13 mouse cellular contexts compared by ENCODE assay signal in genomic region chr16:34331630-34332029, GRCm38 (mm10).
A peak's percentile ranks its signal among the peaks of the same experiment; 100 is the strongest.
DNase-seq lines count a peak whose midpoint lies in the region; ATAC-seq and TF ChIP-seq lines count a peak whose summit lies in the region.
"Had no signal": no experiment of that assay in that cellular context is flagged by ENCODE, and none has a peak within 500 bp of the region (broad histone marks: within the 10 kb centered on the region; RNA-seq: fewer than 3 reads in every experiment).

No protein-coding gene starts in this region.

- no peak overlapping the region for H3K9ac ChIP-seq in kidney, postnatal 0 days (ENCODE audit: low read depth, low read length)
- H3K9ac ChIP-seq in embryonic facial prominence, embryonic 15.5 days, result no peak overlapping the region
- H3K9ac ChIP-seq in heart, postnatal 0 days (replicated peaks; ENCODE audit: low read depth, low read length), result no peak overlapping the region
- no peak overlapping the region for H3K9ac ChIP-seq in intestine, postnatal 0 days (ENCODE audit: low read depth, low read length)
- no peak overlapping the region for H3K9ac ChIP-seq in midbrain, embryonic 15.5 days

- H3K27me3 ChIP-seq in kidney, postnatal 0 days (ENCODE audit: insufficient read depth, low read length), result no peaks in the 10 kb centered on the region
- no peaks in the 10 kb centered on the region for H3K27me3 ChIP-seq in embryonic facial prominence, embryonic 15.5 days
- no peaks in the 10 kb centered on the region for H3K27me3 ChIP-seq in heart, postnatal 0 days (ENCODE audit: control insufficient read depth, insufficient read depth, low read length)
- no peaks in the 10 kb centered on the region for H3K27me3 ChIP-seq in intestine, postnatal 0 days (replicated peaks; ENCODE audit: control insufficient read depth, insufficient read depth, low read length)
- H3K27me3 ChIP-seq in midbrain, embryonic 15.5 days (replicated peaks), result no peaks in the 10 kb centered on the region

- no peak overlapping the region for H3K4me2 ChIP-seq in kidney, postnatal 0 days (ENCODE audit: low read length)
- no peak overlapping the region for H3K4me2 ChIP-seq in embryonic facial prominence, embryonic 15.5 days (replicated peaks)
- H3K4me2 ChIP-seq in heart, postnatal 0 days (ENCODE audit: low read depth, low read length), result no peak overlapping the region
- H3K4me2 ChIP-seq in intestine, postnatal 0 days (replicated peaks; ENCODE audit: low read depth), result no peak overlapping the region
- no peak overlapping the region for H3K4me2 ChIP-seq in midbrain, embryonic 15.5 days

- H3K36me3 ChIP-seq in kidney, postnatal 0 days (ENCODE audit: insufficient read depth, low read length), result no peaks in the 10 kb centered on the region
- H3K36me3 ChIP-seq in embryonic facial prominence, embryonic 15.5 days, result no peaks in the 10 kb centered on the region
- H3K36me3 ChIP-seq in heart, postnatal 0 days (replicated peaks; ENCODE audit: control insufficient read depth, insufficient read depth, low read length), result no peaks in the 10 kb centered on the region
- no peaks in the 10 kb centered on the region for H3K36me3 ChIP-seq in intestine, postnatal 0 days (ENCODE audit: control insufficient read depth, insufficient read depth)
- H3K36me3 ChIP-seq in midbrain, embryonic 15.5 days (replicated peaks), result no peaks in the 10 kb centered on the region

- no peak overlapping the region for H3K27ac ChIP-seq in kidney, postnatal 0 days
- no peak overlapping the region for H3K27ac ChIP-seq in embryonic facial prominence, embryonic 15.5 days (replicated peaks)
- peak overlapping the region; percentile 54 for H3K27ac ChIP-seq in heart, postnatal 0 days (ENCODE audit: low read depth)
- no peak overlapping the region for H3K27ac ChIP-seq in intestine, postnatal 0 days (ENCODE audit: low read depth, low read length)
- no peak overlapping the region for H3K27ac ChIP-seq in midbrain, embryonic 15.5 days

- no peak overlapping the region for H3K4me3 ChIP-seq in kidney, postnatal 0 days (replicated peaks; ENCODE audit: low read depth, low read length)
- no peak overlapping the region for H3K4me3 ChIP-seq in embryonic facial prominence, embryonic 15.5 days (replicated peaks)
- no peak overlapping the region for H3K4me3 ChIP-seq in heart, postnatal 0 days (ENCODE audit: low read depth, low read length)
- no peak overlapping the region for H3K4me3 ChIP-seq in intestine, postnatal 0 days (ENCODE audit: low read depth, low read length)
- H3K4me3 ChIP-seq in midbrain, embryonic 15.5 days, result no peak overlapping the region

- ATAC-seq in kidney, postnatal 0 days (replicated peaks; ENCODE audit: low FRiP score, low read depth), result 0 out of 2 replicates have a peak, but pooled peaks have one; percentile 43
- peak; percentile 73 for ATAC-seq in embryonic facial prominence, embryonic 15.5 days (ENCODE audit: insufficient number of reproducible peaks, low FRiP score, low TSS enrichment, low read depth)
- ATAC-seq in heart, postnatal 0 days (ENCODE audit: insufficient read depth, low read depth), result peak; percentile 87
- ATAC-seq in intestine, postnatal 0 days, result no peak
- no peak for ATAC-seq in midbrain, embryonic 15.5 days (replicated peaks)
- ATAC-seq: activated CD4-positive, CD25-positive, alpha-beta regulatory T cell, adult 4 months; inflammation-experienced regulatory T-cells, adult 6 months had no signal

- H3K4me1 ChIP-seq in kidney, postnatal 0 days (replicated peaks; ENCODE audit: insufficient read depth, low read length), result 0 out of 2 replicates have a peak, but pooled peaks cover 4% of the 10 kb centered on the region
- H3K4me1 ChIP-seq in embryonic facial prominence, embryonic 15.5 days, result peaks cover 15% of the 10 kb centered on the region
- H3K4me1 ChIP-seq in heart, postnatal 0 days (ENCODE audit: control insufficient read depth, insufficient read depth), result peaks cover 35% of the 10 kb centered on the region
- no peaks in the 10 kb centered on the region for H3K4me1 ChIP-seq in intestine, postnatal 0 days (replicated peaks; ENCODE audit: control insufficient read depth, insufficient read depth, low read length)
- peaks cover 37% of the 10 kb centered on the region for H3K4me1 ChIP-seq in midbrain, embryonic 15.5 days

- H3K9me3 ChIP-seq in kidney, postnatal 0 days (replicated peaks; ENCODE audit: low read length), result no peaks in the 10 kb centered on the region
- no peaks in the 10 kb centered on the region for H3K9me3 ChIP-seq in embryonic facial prominence, embryonic 15.5 days (replicated peaks)
- H3K9me3 ChIP-seq in heart, postnatal 0 days (replicated peaks; ENCODE audit: control insufficient read depth, low read length), result no peaks in the 10 kb centered on the region
- H3K9me3 ChIP-seq in intestine, postnatal 0 days (ENCODE audit: control insufficient read depth), result no peaks in the 10 kb centered on the region
- H3K9me3 ChIP-seq in midbrain, embryonic 15.5 days, result no peaks in the 10 kb centered on the region

- TF ChIP-seq EP300 in heart, postnatal 0 days (IDR thresholded peaks at IDR 0.05; ENCODE audit: low read depth), result no peak

- peak; percentile 66 for DNase-seq in kidney, postnatal 0 days (ENCODE audit: low spot score)
- DNase-seq in kidney, postnatal 10 days, result no peak
- peak; percentile 75 for DNase-seq in heart, postnatal 0 days (ENCODE audit: low spot score)
- peak; percentile 29 for DNase-seq in mesoderm, embryonic 11.5 days (ENCODE audit: low read depth, low spot score)
- DNase-seq in c-Kit-positive CD71-positive TER-119-positive erythroid progenitor cells, embryonic 14.5 days (ENCODE audit: low spot score), result no peak
- DNase-seq: layer of hippocampus, adult 9-11 months; liver; midbrain, embryonic 14.5 days had no signal

- WGBS in kidney, postnatal 0 days, result 40% methylated on average over 5 of the region's 5 CpGs
- WGBS in embryonic facial prominence, embryonic 15.5 days, result 44% methylated on average over 5 of the region's 5 CpGs
- 30% methylated on average over 5 of the region's 5 CpGs for WGBS in heart, postnatal 0 days
- 64% methylated on average over 5 of the region's 5 CpGs for whole genome bisulfite sequencing in intestine, postnatal 0 days
- WGBS in midbrain, embryonic 15.5 days, result 34% methylated on average over 5 of the region's 5 CpGs

- TF ChIP-seq CTCF in kidney, postnatal 0 days (IDR thresholded peaks at IDR 0.05; ENCODE audit: low read depth), result no peak
- TF ChIP-seq CTCF in heart, postnatal 0 days (IDR thresholded peaks at IDR 0.05; ENCODE audit: low read depth), result no peak
- TF ChIP-seq CTCF in intestine, postnatal 0 days (IDR thresholded peaks at IDR 0.05; ENCODE audit: low read depth), result no peak

Comparison
In these comparisons a context has a peak if more than half of its experiments do, and no peak if none do; other contexts are left out.
1. DNase-seq: peak in kidney, postnatal 0 days (single experiment), heart, postnatal 0 days (single experiment) and mesoderm, embryonic 11.5 days (single experiment); none in kidney, postnatal 10 days (single experiment) and c-Kit-positive CD71-positive TER-119-positive erythroid progenitor cells, embryonic 14.5 days (single experiment).
2. ATAC-seq: peak in kidney, postnatal 0 days (single experiment), embryonic facial prominence, embryonic 15.5 days (single experiment) and heart, postnatal 0 days (single experiment); none in intestine, postnatal 0 days (single experiment) and midbrain, embryonic 15.5 days (single experiment).